ENCODE assay signal across 8 mouse cellular contexts in the genomic region with DNA sequence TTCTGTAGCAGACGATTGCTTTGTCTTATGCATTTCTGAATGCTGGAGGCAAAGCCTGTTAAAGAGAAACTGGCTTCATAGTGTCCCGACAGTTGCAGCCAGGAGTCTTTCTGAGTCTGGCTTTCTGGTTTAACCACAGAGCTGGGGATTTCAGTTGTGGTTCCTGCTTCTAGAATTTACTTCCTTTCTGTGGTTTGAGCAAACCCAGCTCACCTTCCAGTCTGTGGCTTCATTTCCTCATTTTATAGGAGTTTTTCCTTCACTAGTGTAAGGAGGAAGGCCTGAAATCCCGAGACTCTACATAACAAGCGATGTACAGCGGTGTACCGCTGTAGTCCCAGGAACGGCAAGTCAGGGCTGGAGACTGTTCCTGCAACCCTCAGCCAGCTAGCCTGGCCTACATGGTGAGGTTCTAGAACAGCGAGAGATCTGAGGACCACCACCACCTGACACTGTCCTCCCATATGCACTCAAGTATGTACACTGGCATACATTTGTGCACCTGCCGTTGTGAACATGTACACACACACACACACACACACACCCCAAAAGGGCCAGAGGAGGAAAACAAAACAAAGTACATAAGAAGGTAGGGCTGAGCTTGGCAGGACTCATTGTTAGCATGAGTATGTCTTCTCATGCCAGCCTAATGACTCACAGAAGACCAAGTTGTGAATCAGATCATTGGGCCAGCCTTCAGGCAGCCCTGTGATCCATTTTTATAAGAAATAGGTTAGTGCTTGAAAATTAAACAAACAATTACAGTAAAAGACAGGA. TPM values are rescaled to one million over a fixed set of nuclear protein-coding genes. Genes with fewer than 3 reads are reported as not detected.
A peak's percentile ranks its signal among the peaks of the same experiment; 100 is the strongest.
DNase-seq lines count a peak whose midpoint lies in the region; ATAC-seq and TF ChIP-seq lines count a peak whose summit lies in the region.

No protein-coding gene starts in this region.

- 0 out of 2 replicates have a peak overlapping the region, but pooled peaks have one; percentile 28 for H3K9ac ChIP-seq in heart, embryonic 13.5 days
- no peak overlapping the region for H3K9ac ChIP-seq in intestine, embryonic 16.5 days (ENCODE audit: low read depth, low read length)

- H3K4me1 ChIP-seq in heart, embryonic 13.5 days = peaks cover 28% of the 10 kb centered on the region
- H3K4me1 ChIP-seq in bone marrow macrophage, adult 2 months (ENCODE audit: control insufficient read depth, insufficient read depth, low read length) = peaks cover 12% of the 10 kb centered on the region
- H3K4me1 ChIP-seq in intestine, embryonic 16.5 days (ENCODE audit: control insufficient read depth, insufficient read depth, low read length) = no peaks in the 10 kb centered on the region

- H3K4me3 ChIP-seq in heart, embryonic 13.5 days = no peak overlapping the region
- peak overlapping the region; percentile 14; the same call in 1 of the 2 replicates for H3K4me3 ChIP-seq in bone marrow macrophage, adult 2 months (ENCODE audit: insufficient read depth, low read length)
- no peak overlapping the region for H3K4me3 ChIP-seq in intestine, embryonic 16.5 days (ENCODE audit: low read length)

- TF ChIP-seq CTCF in bone marrow macrophage, adult 2 months (IDR thresholded peaks at IDR 0.05; ENCODE audit: low read depth, low read length) = no peak

- DNase-seq in heart, postnatal 4 days = no peak
- DNase-seq in B cell, adult 2 months = peak; percentile 30 to 50
- peak; percentile 62 for DNase-seq in naive thymus-derived CD4-positive, alpha-beta T cell, adult 2 months (ENCODE audit: low read depth)
- DNase-seq in frontal cortex, postnatal 36 days (ENCODE audit: low spot score in 2 of 2) = no peak
- DNase-seq in right cerebral cortex, postnatal 4 days = no peak

- 80% methylated on average over 9 of the region's 9 CpGs for WGBS in heart, embryonic 13.5 days
- WGBS in intestine, embryonic 16.5 days = 85% methylated on average over 9 of the region's 9 CpGs

- no peak overlapping the region for H3K4me2 ChIP-seq in heart, embryonic 13.5 days
- no peak overlapping the region for H3K4me2 ChIP-seq in intestine, embryonic 16.5 days (ENCODE audit: low read depth, low read length)

- no peaks in the 10 kb centered on the region for H3K9me3 ChIP-seq in heart, embryonic 13.5 days
- no peaks in the 10 kb centered on the region for H3K9me3 ChIP-seq in intestine, embryonic 16.5 days (ENCODE audit: control insufficient read depth, low read length)

- no peak overlapping the region for H3K27ac ChIP-seq in heart, embryonic 13.5 days (replicated peaks)
- H3K27ac ChIP-seq in bone marrow macrophage, adult 2 months (ENCODE audit: insufficient read depth, low read depth, low read length) = no peak overlapping the region
- H3K27ac ChIP-seq in intestine, embryonic 16.5 days (ENCODE audit: low read length) = no peak overlapping the region

- no peak for ATAC-seq in heart, embryonic 13.5 days (ENCODE audit: extremely low read depth, insufficient number of reproducible peaks, low FRiP score, low TSS enrichment)
- no peak for ATAC-seq in intestine, embryonic 16.5 days

- TF ChIP-seq POLR2A in bone marrow macrophage, adult 2 months (IDR thresholded peaks at IDR 0.05; ENCODE audit: borderline replicate concordance, low read depth, low read length) = no peak

- peaks cover 17% of the 10 kb centered on the region for H3K36me3 ChIP-seq in heart, embryonic 13.5 days
- no peaks in the 10 kb centered on the region for H3K36me3 ChIP-seq in intestine, embryonic 16.5 days (ENCODE audit: control insufficient read depth, insufficient read depth, low read length)

- no peaks in the 10 kb centered on the region for H3K27me3 ChIP-seq in heart, embryonic 13.5 days (replicated peaks)
- H3K27me3 ChIP-seq in intestine, embryonic 16.5 days (replicated peaks; ENCODE audit: control insufficient read depth, insufficient read depth, low read length) = no peaks in the 10 kb centered on the region

RNA-seq across cellular contexts. Expression of a gene that starts 25.9 kb away (rescaled TPM):
- 3.6 and 4.1 TPM in 2 replicates for polyA plus RNA-seq in heart, embryonic 13.5 days (2015; fragmentation: Nextera tagmentation; extraction: Ambion mirVana)
- total RNA-seq in heart, postnatal 4 days (2021) = 10 to 100 TPM; 19.0 to 20.8 TPM
- polyA plus RNA-seq in bone marrow macrophage, adult 2 months (2012; ENCODE audit: insufficient read depth, insufficient read length, missing spikeins) = 2.9 and 3.8 TPM in 2 replicates
- polyA plus RNA-seq in intestine, embryonic 16.5 days (2015; fragmentation: Nextera tagmentation; extraction: Ambion mirVana) = 4.8 and 5.4 TPM in 2 replicates

Comparison
In these comparisons a context has a peak if more than half of its experiments do, and no peak if none do; other contexts are left out.
1. DNase-seq: peak in B cell, adult 2 months (2 of 2) and naive thymus-derived CD4-positive, alpha-beta T cell, adult 2 months (single experiment); none in heart, postnatal 4 days (single experiment), frontal cortex, postnatal 36 days (0 of 2) and right cerebral cortex, postnatal 4 days (single experiment).